Mouse (Mus musculus): ENCODE results near the gene Sumf1. TPM values are rescaled to one million over a fixed set of nuclear protein-coding genes. Genes with fewer than 3 reads are reported as not detected.
A peak's percentile ranks its signal among the peaks of the same experiment; 100 is the strongest.

Gene Sumf1
- polyA plus RNA-seq, 1 experiment = 14.3 TPM

DNA sequence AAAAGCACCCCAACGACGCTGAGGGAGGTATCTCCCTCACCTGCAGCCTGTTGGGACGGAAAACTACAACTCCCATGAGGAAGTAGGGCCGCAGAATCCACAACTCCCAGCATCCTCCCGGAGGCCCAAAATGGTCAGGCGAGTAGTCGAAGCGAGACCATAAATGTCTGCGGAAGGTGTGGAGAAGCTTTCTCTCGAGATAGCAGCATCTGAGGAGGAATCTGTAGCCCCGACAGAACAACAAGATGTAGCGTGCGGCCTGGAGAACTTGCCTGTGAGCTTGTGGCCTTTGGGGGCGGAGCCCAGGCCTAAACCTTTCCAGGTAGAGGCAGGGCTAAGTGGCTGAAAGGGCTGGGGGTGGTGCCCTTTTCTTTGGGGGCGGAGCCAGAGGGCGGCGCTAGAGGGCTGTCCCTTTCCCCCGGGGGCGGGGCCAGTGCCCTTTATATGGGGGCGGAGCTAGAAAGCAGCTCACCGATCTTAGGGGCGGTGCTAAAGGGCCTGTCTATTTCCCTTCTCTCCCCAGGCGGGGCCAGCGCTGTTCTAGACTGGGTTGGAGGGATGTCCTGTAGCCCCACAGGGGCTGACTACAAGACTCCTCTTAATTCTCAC is 120.4 kb downstream of the Sumf1 start, which contains the start of gene Setmar:
TSS of gene Setmar (plus strand) at position 128 of the 609 bp plus-strand sequence.
- TF ChIP-seq CTCF (IDR thresholded peaks at IDR 0.05; ENCODE audit: control insufficient read depth, insufficient read depth, low read length) = peak; percentile 10; the same call in 1 of the 2 replicates
- peak; percentile 43; the same call in 1 of the 2 replicates for TF ChIP-seq POLR2A (IDR thresholded peaks at IDR 0.05; ENCODE audit: borderline replicate concordance, control insufficient read depth, low read depth, low read length)
- H3K4me1 ChIP-seq (ENCODE audit: control insufficient read depth, insufficient read depth, low read length) = no peaks in the 10 kb centered on the region; the same call in 1 of the 2 replicates
- peak within 1 kb of the TSS; percentile 78 for H3K27ac ChIP-seq (ENCODE audit: control insufficient read depth, insufficient read depth, low read depth, low read length, poor library complexity)
- peak within 1 kb of the TSS; percentile 93 for H3K4me3 ChIP-seq (replicated peaks; ENCODE audit: control insufficient read depth, low read depth, low read length)
- under 1% methylated on average over 24 of the region's 24 CpGs for WGBS

DNA sequence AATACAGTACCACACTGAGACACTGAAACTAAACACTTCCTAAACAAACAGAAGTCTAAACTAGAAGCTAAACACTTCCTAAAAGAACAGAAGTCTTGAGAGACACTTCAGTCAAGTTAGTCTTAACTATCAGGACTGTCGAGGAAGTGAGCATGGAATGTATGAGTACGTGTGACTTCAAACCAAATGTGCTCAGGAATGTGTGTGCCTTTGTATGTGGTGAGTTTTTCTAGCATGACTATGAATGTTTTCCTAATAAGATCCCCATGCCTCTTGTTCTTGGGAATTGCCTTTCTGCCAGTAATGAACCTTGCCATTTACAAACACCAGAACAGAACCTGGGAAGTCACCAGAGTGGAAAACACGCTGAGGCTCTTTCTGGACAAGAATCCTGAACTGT is 124.3 kb downstream of the Sumf1 start:
- Histone ChIP-seq H3K27ac (ENCODE audit: control insufficient read depth, insufficient read depth, low read depth, low read length, poor library complexity) (no peak overlapping the region), H3K4me3 (replicated peaks; ENCODE audit: control insufficient read depth, low read depth, low read length) (no peak overlapping the region), H3K4me1 (ENCODE audit: control insufficient read depth, insufficient read depth, low read length) (no peaks in the 10 kb centered on the region; the same call in 1 of the 2 replicates)
- 75% methylated on average over 3 of the region's 3 CpGs for WGBS
- TF ChIP-seq CTCF (IDR thresholded peaks at IDR 0.05; ENCODE audit: control insufficient read depth, insufficient read depth, low read length) = no peak
- TF ChIP-seq POLR2A (IDR thresholded peaks at IDR 0.05; ENCODE audit: borderline replicate concordance, control insufficient read depth, low read depth, low read length) = no peak

DNA sequence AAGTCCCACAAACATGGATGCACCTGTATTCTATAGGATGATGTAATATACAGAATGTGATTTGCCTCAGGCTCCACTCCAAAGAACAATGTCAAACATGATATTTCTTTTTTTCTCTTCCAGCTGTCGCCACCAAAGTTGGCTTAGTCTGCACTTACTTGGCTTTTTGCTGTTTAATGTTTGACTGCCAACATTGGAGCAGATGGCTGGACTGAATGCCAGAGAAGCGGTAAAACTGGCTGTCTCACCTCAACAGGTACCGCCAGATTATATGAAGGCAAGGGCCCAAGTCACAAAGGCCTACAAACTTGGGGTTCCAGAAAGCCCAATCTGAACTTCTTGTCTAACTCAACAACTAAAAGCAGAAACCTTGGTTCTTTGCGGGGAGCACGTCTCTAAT is 127.3 kb downstream of the Sumf1 start:
- H3K4me1 ChIP-seq (ENCODE audit: control insufficient read depth, insufficient read depth, low read length) = no peaks in the 10 kb centered on the region
- WGBS = 85% methylated on average over 5 of the region's 5 CpGs
- no peak for TF ChIP-seq CTCF (IDR thresholded peaks at IDR 0.05; ENCODE audit: control insufficient read depth, insufficient read depth, low read length)
- H3K4me3 ChIP-seq (replicated peaks; ENCODE audit: control insufficient read depth, low read depth, low read length) = no peak overlapping the region
- no peak overlapping the region for H3K27ac ChIP-seq (ENCODE audit: control insufficient read depth, insufficient read depth, low read depth, low read length, poor library complexity)

DNA sequence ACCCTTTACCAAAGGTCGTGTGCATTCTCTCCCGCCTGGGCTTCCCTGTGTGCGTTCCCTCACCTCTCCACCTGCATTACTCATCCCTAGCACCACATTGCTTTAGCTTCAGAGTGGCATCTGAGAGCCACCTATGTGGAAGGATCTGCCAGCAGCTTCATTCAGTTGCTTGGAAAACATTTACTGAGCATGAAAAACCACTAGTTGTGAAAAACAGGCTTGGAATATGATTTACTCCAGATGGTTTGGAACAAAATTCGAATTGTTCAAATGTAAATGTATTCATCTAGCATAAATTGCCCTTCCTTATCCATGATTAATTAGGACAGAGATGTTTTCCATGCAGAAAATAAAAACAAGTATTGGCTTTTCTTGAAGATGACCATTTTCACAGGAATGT is 128.0 kb downstream of the Sumf1 start:
- TF ChIP-seq POLR2A (IDR thresholded peaks at IDR 0.05; ENCODE audit: borderline replicate concordance, control insufficient read depth, low read depth, low read length) (no peak), CTCF (IDR thresholded peaks at IDR 0.05; ENCODE audit: control insufficient read depth, insufficient read depth, low read length) (no peak)
- H3K27ac ChIP-seq (ENCODE audit: control insufficient read depth, insufficient read depth, low read depth, low read length, poor library complexity) = no peak overlapping the region
- WGBS = 80% methylated on average over 4 of the region's 4 CpGs
- no peak overlapping the region for H3K4me3 ChIP-seq (replicated peaks; ENCODE audit: control insufficient read depth, low read depth, low read length)
- H3K4me1 ChIP-seq (ENCODE audit: control insufficient read depth, insufficient read depth, low read length) = no peaks in the 10 kb centered on the region

Other genes starting within 250 kb of the Sumf1 start
- 0.93 and 3.1 TPM in 2 replicates for gene Setmar, start 120.5 kb downstream of the Sumf1 start, polyA plus RNA-seq (2011; ENCODE audit: insufficient read depth, insufficient read length, low replicate concordance, missing spikeins)
- 15.3 and 32.8 TPM in 2 replicates for gene Itpr1, start 27.5 kb upstream of the Sumf1 start, polyA plus RNA-seq (2011; ENCODE audit: insufficient read depth, insufficient read length, low replicate concordance, missing spikeins)

All from bone marrow, adult 2 months (tissue).